Mouse (Mus musculus) left cerebral cortex, postnatal 25 days (tissue): ENCODE measurements around the gene Zfp346. TPM values are rescaled to one million over a fixed set of nuclear protein-coding genes. Genes with fewer than 3 reads are reported as not detected.
A peak's percentile ranks its signal among the peaks of the same experiment; 100 is the strongest.

Experiments used
- DNase-seq, 2 experiments: peaks; one replicate each; pipeline ENCODE4 v3.0.0; 2022; ENCODE audit warnings: low spot score in 2 of 2, mixed read lengths in 1 of 2
- intact Hi-C: fragments of 180-260 bp; cut with DNase I; formaldehyde crosslinking; loops from one replicate; pipeline ENCODE4 v1.15.1; 2025
- total RNA-seq, 2 experiments: library from RNA; stranded (reverse); gene quantifications; 2 replicates each; pipeline ENCODE4 v1.2.3; 2021

Zfp346 gene
- total RNA-seq, 2 experiments from 2014 or later: 38.2 to 40.0 TPM

GRCm38 (mm10) chr13:55135382-55135781, 30.3 kb downstream of the Zfp346 start:
- intact Hi-C loops: loop anchor here (5.0 kb wide), 1 partner anchor 42 kb away; no protein-coding TSS in a partner anchor
- no peak for DNase-seq

GRCm38 (mm10) chr13:55140271-55140670, 35.2 kb downstream of the Zfp346 start:
- intact Hi-C loops: no loop called here
- DNase-seq: no peak

- no peak for DNase-seq
- intact Hi-C loops: no loop called here
Observed at GRCm38 (mm10) chr13:55152621-55153415, 47.7 kb downstream of the Zfp346 start, which contains the start of gene Fgfr4. Gene Fgfr4 (plus strand): TSS chr13:55152640.

- DNase-seq: no peak
- intact Hi-C loops: no loop called here
Observed at GRCm38 (mm10) chr13:55153951-55154350, 48.8 kb downstream of the Zfp346 start.

GRCm38 (mm10) chr13:55162365-55162764, 57.3 kb downstream of the Zfp346 start:
- DNase-seq: no peak
- intact Hi-C loops: no loop called here

GRCm38 (mm10) chr13:55163553-55163952, 58.4 kb downstream of the Zfp346 start:
- DNase-seq: no peak
- intact Hi-C loops: no loop called here

- intact Hi-C loops: no loop called here
- no peak for DNase-seq
Observed at GRCm38 (mm10) chr13:55165831-55166339, 60.8 kb downstream of the Zfp346 start.

- intact Hi-C loops: no loop called here
- no peak for DNase-seq
Observed at GRCm38 (mm10) chr13:55166806-55167725, 62.0 kb downstream of the Zfp346 start.

- intact Hi-C loops: no loop called here
- DNase-seq: no peak
Observed at GRCm38 (mm10) chr13:55167798-55168197, 62.7 kb downstream of the Zfp346 start.

- DNase-seq: no peak
- intact Hi-C loops: no loop called here
Observed at GRCm38 (mm10) chr13:55168255-55168654, 63.1 kb downstream of the Zfp346 start.

GRCm38 (mm10) chr13:55168958-55169369, 63.9 kb downstream of the Zfp346 start:
- intact Hi-C loops: no loop called here
- DNase-seq: peak in 1 of 2 experiments; percentile 52

- peak; percentile 33 to 43 for DNase-seq
- intact Hi-C loops: no loop called here
Observed at GRCm38 (mm10) chr13:55171517-55172335, 66.6 kb downstream of the Zfp346 start.

- DNase-seq: no peak
- intact Hi-C loops: no loop called here
Observed at GRCm38 (mm10) chr13:55172336-55172770, 67.2 kb downstream of the Zfp346 start.

GRCm38 (mm10) chr13:55174347-55174746, 69.2 kb downstream of the Zfp346 start:
- intact Hi-C loops: no loop called here
- DNase-seq: no peak

GRCm38 (mm10) chr13:55176265-55176664, 71.2 kb downstream of the Zfp346 start:
- intact Hi-C loops: loop anchor here (5.0 kb wide), 1 partner anchor 39 kb away; no protein-coding TSS in a partner anchor
- DNase-seq: no peak

GRCm38 (mm10) chr13:55177903-55178496, 72.9 kb downstream of the Zfp346 start:
- intact Hi-C loops: loop anchor here (1.0 to 5.0 kb wide), 4 partner anchors 41 to 461 kb away; partner anchors contain the start of gene Zfp346
- no peak for DNase-seq

- intact Hi-C loops: loop anchor here (1.0 to 5.0 kb wide), 4 partner anchors 41 to 462 kb away; partner anchors contain the start of gene Zfp346
- peak; percentile 69 to 79 for DNase-seq
Observed at GRCm38 (mm10) chr13:55178556-55178955, 73.4 kb downstream of the Zfp346 start.

GRCm38 (mm10) chr13:55179591-55179990, 74.5 kb downstream of the Zfp346 start:
- intact Hi-C loops: loop anchor here (2.0 to 5.0 kb wide), 2 partner anchors 42 to 463 kb away; no protein-coding TSS in a partner anchor
- DNase-seq: no peak
